Mouse (Mus musculus) heart, postnatal 0 days (tissue): ENCODE results near the gene Hivep3.

Experiments
- CTCF ChIP-seq: IDR thresholded peaks from 2 replicates; pipeline ENCODE4 v1.5.1; 2016; ENCODE audit warnings: antibody characterized with exemption, control low read depth, low read depth
- EP300 ChIP-seq: IDR thresholded peaks from 2 replicates; pipeline ENCODE4 v1.6.1; 2016; ENCODE audit warnings: antibody characterized with exemption, low read depth

GRCm38 (mm10) chr4:119859454-119859853 lies 125.9 kb downstream of the Hivep3 start:
- no peak for TF ChIP-seq CTCF
- TF ChIP-seq EP300: no peak
